ENCODE assay signal across 10 mouse cellular contexts in the genomic region with DNA sequence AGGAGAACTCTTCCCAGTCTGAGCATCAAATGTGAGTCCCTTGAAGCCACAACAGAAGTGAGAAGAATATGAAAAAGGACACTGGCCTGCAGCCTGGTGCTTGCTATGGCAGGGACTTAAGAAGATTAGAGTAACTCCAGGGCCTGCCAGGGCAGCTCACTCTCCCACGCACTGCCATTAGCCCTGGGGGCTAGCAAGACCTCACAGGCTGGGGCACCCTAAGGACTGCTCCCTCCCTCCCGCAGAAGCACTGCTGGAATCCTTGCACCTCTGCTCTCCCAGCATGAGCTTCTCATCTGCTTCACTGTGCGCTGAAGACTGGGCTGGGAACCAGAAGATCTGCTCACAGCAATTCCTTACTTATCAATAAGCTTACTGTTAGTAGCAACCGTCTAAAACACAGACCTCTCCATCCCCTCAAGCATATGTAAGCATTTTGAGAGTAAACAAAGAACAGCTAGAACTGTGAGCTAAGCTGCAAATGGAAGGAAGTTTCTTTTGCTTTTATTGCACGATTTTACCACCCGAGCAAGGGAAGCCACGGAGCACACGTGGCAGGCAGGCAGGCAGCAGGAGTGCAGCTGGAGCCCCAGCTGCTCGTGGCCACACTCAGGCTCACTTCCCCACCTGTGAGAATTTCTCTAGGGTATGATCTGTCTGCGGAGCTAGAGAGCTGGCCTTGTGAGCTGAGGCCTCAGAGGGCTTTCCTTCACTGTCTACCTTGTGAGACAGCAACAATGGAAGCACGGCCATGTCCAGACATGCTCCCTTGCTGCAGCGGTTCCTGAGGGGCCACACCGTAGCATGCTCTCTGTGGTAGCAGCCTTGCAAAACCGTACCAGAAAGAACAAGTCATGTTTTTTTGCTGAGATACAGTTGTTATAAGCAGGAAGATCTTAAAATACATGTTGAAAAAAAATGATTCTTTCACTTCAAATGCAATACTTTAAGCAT.
DNase-seq lines count a peak whose midpoint lies in the region; ATAC-seq and TF ChIP-seq lines count a peak whose summit lies in the region.
"Had no signal": no experiment of that assay in that cellular context is flagged by ENCODE, and none has a peak within 500 bp of the region (broad histone marks: within the 10 kb centered on the region; RNA-seq: fewer than 3 reads in every experiment).

No protein-coding gene starts in this region.

- TF ChIP-seq POLR2A in brain, embryonic 14.5 days (IDR thresholded peaks at IDR 0.05; ENCODE audit: borderline replicate concordance, extremely low read depth, insufficient read depth, insufficient read length, poor library complexity, severe bottlenecking): no peak

- no peaks in the 10 kb centered on the region for H3K27me3 ChIP-seq in limb, embryonic 13.5 days
- H3K27me3 ChIP-seq in stomach, embryonic 15.5 days (replicated peaks): no peaks in the 10 kb centered on the region

- H3K4me2 ChIP-seq in limb, embryonic 13.5 days (replicated peaks): peak overlapping the region; percentile 21; the same call in 1 of the 2 replicates
- no peak overlapping the region for H3K4me2 ChIP-seq in stomach, embryonic 15.5 days

- DNase-seq in frontal cortex, postnatal 36 days (ENCODE audit: low spot score in 2 of 2): no peak
- DNase-seq in brain, embryonic 14.5 days (ENCODE audit: low read depth): peak; percentile 23
- DNase-seq in cerebellum, postnatal 4 days (ENCODE audit: low spot score in 2 of 2): no peak
- no peak for DNase-seq in cerebellum, adult 8-10 months
- no peak for DNase-seq in Muller cell, postnatal 12 days (ENCODE audit: inconsistent ontology term)
- DNase-seq: adrenal gland, adult 8-10 months; B cell, adult 2 months had no signal

- TF ChIP-seq CTCF in brain, embryonic 14.5 days (IDR thresholded peaks at IDR 0.05; ENCODE audit: borderline replicate concordance, extremely low read depth, insufficient read depth, insufficient read length): no peak

- WGBS in limb, embryonic 13.5 days: 30% methylated on average over 14 of the region's 14 CpGs
- 54% methylated on average over 14 of the region's 14 CpGs for WGBS in stomach, embryonic 15.5 days

- ATAC-seq in frontal cortex, adult (ENCODE audit: low TSS enrichment): peak; percentile 44
- ATAC-seq in limb, embryonic 13.5 days (ENCODE audit: low FRiP score, low read depth): peak; percentile 71
- no peak for ATAC-seq in stomach, embryonic 15.5 days (ENCODE audit: insufficient read depth, low FRiP score, low read depth)

- no peak overlapping the region for H3K4me3 ChIP-seq in limb, embryonic 13.5 days
- H3K4me3 ChIP-seq in stomach, embryonic 15.5 days (replicated peaks): no peak overlapping the region

- peak overlapping the region; percentile 67; the same call in 1 of the 2 replicates for H3K27ac ChIP-seq in limb, embryonic 13.5 days
- peak overlapping the region; percentile 61; the same call in 1 of the 2 replicates for H3K27ac ChIP-seq in stomach, embryonic 15.5 days

- H3K4me1 ChIP-seq in limb, embryonic 13.5 days: peaks cover 11% of the 10 kb centered on the region
- H3K4me1 ChIP-seq in stomach, embryonic 15.5 days: 0 out of 2 replicates have a peak, but pooled peaks cover 7% of the 10 kb centered on the region

- H3K9ac ChIP-seq in limb, embryonic 13.5 days: peak overlapping the region; percentile 9; the same call in 1 of the 2 replicates
- no peak overlapping the region for H3K9ac ChIP-seq in stomach, embryonic 15.5 days

- no peaks in the 10 kb centered on the region for H3K9me3 ChIP-seq in limb, embryonic 13.5 days
- no peaks in the 10 kb centered on the region for H3K9me3 ChIP-seq in stomach, embryonic 15.5 days

- peaks cover 53% of the 10 kb centered on the region for H3K36me3 ChIP-seq in limb, embryonic 13.5 days
- H3K36me3 ChIP-seq in stomach, embryonic 15.5 days: peaks cover 35% of the 10 kb centered on the region
